Mouse (Mus musculus): Measurements from ENCODE around the gene Zfp692.

DNA sequence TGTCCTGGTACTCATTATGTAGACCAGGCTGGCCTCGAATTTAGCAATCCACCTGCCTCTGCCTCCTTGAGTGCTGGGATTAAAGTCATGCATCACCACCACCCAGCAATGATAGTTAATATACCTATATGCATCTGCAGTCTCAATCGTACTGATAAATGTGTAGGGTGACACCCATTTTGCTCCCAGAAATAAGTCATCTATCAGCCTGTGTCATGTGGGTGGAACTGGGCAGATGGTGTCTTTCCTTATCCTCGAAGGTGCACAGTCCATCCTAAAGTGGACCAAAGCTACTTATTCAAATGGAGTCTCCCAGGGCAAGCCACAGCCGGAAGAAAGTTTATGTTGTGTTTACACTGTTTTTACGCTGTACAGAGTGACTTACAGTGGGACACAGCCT is 44.3 kb downstream of the Zfp692 start:
- TF ChIP-seq CTCF (IDR thresholded peaks at IDR 0.05 in 2 of 3, conservative IDR thresholded peaks at IDR 0.05 in 1 of 3; ENCODE audit: control insufficient read depth in 1 of 3, insufficient read depth in 1 of 3, low read depth in 2 of 3, low read length in 3 of 3, poor library complexity in 1 of 3, severe bottlenecking in 1 of 3) (no peak), POLR2A (IDR thresholded peaks at IDR 0.05; ENCODE audit: control insufficient read depth in 1 of 2, insufficient read depth in 1 of 2, low read depth in 1 of 2, low read length in 2 of 2, poor library complexity in 1 of 2) (no peak), USF1 (IDR thresholded peaks at IDR 0.05; ENCODE audit: low read depth, low read length) (no peak), TBP (IDR thresholded peaks at IDR 0.05; ENCODE audit: low read depth, low read length) (no peak), MAZ (IDR thresholded peaks at IDR 0.05; ENCODE audit: low read depth, low read length) (no peak)

Data from MEL (cell line).